23 mouse cellular contexts compared by ENCODE assay signal in the genomic region with DNA sequence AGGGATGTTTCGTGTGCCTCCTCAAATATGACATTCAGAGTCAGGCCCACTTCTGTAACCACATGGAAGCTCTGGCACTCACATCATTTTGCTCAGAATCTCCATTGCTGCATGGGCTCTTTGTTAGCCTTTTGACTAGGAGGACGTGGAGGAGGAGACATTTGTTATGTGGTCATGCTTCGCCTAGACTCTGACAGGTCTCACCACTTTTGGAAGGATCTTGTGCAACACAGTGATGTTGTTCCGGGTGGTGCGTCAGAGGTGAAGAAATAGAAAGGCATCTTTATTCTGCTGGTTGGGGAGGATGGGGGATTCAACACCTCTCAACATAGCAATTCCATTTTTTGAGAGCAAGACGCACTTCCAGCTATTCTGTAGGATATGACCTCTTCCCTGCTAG. TPM values are rescaled to one million over a fixed set of nuclear protein-coding genes. Genes with fewer than 3 reads are reported as not detected.
DNase-seq lines count a peak whose midpoint lies in the region; ATAC-seq lines count a peak whose summit lies in the region.
"Had no signal": no experiment of that assay in that cellular context is flagged by ENCODE, and none has a peak within 500 bp of the region (broad histone marks: within the 10 kb centered on the region; RNA-seq: fewer than 3 reads in every experiment).

No protein-coding gene starts in this region.

- peak; percentile 77 for ATAC-seq in granulocyte monocyte progenitor cell, adult 5-6 weeks (replicated peaks; ENCODE audit: poor library complexity, severe bottlenecking)
- ATAC-seq in megakaryocyte progenitor cell, adult 5-6 weeks (replicated peaks; ENCODE audit: poor library complexity): peak; percentile 76
- ATAC-seq: forebrain, embryonic 13.5 days; hindbrain, embryonic 16.5 days; midbrain, embryonic 13.5 days had no signal

- DNase-seq in 3134 (ENCODE audit: extremely low read depth, insufficient read length, low spot score) (peak; percentile 18), 416B (ENCODE audit: low read depth) (peak; percentile 90)
- DNase-seq in gastrocnemius, adult 8-10 months (ENCODE audit: low spot score in 2 of 2): no peak
- no peak for DNase-seq in gastrocnemius, postnatal 25 days
- no peak for DNase-seq in kidney, postnatal 36 days
- DNase-seq: adrenal gland, postnatal 25 days; cerebellum, adult 2 months; cerebellum, postnatal 14 days; gastrocnemius, postnatal 36 days; heart, postnatal 14 days; kidney, adult 18-20 months; kidney, postnatal 25 days; left cerebral cortex, postnatal 4 days; liver, embryonic 13.5 days; lung, embryonic 14.5 days; spleen, adult 18-20 months; thymus, adult 18-20 months; thymus, postnatal 25 days had no signal

RNA-seq across cellular contexts. Expression of gene Slain2, which starts 6.7 kb away (rescaled TPM):
- 44.5 and 60.4 TPM in 2 replicates for total RNA-seq in granulocyte monocyte progenitor cell, adult 5-6 weeks (2014; fragmentation: Nextera tagmentation)
- 58.3 and 70.7 TPM in 2 replicates for total RNA-seq in granulocyte monocyte progenitor cell, adult 5-6 weeks (2017)
- 43.2 and 48.5 TPM in 2 replicates for total RNA-seq in megakaryocyte progenitor cell, adult 5-6 weeks (2015)
- 48.0 and 58.0 TPM in 2 replicates for total RNA-seq in megakaryocyte progenitor cell, adult 5-6 weeks (2017)
- total RNA-seq in gastrocnemius, adult 8-10 months (2022): 100 to 1,000 TPM; 104 to 133 (median 117) TPM
- total RNA-seq in gastrocnemius, postnatal 25 days (2021): 100 to 1,000 TPM in 1 of 2 experiments, 10 to 100 TPM in 1; 96.4 to 101 TPM

RNA-seq across cellular contexts. Expression of gene Tec, which starts 39.1 kb away (rescaled TPM):
- total RNA-seq in granulocyte monocyte progenitor cell, adult 5-6 weeks (2014; fragmentation: Nextera tagmentation): 36.0 and 42.9 TPM in 2 replicates
- total RNA-seq in granulocyte monocyte progenitor cell, adult 5-6 weeks (2017): 33.9 and 39.8 TPM in 2 replicates
- total RNA-seq in megakaryocyte progenitor cell, adult 5-6 weeks (2015): 23.4 and 23.5 TPM in 2 replicates
- total RNA-seq in megakaryocyte progenitor cell, adult 5-6 weeks (2017): 33.4 and 42.2 TPM in 2 replicates
- total RNA-seq in gastrocnemius, adult 8-10 months (2022): 1 to 10 TPM; 1.1 to 2.6 (median 1.6) TPM
- 1 to 10 TPM; 1.8 to 1.9 TPM for total RNA-seq in gastrocnemius, postnatal 25 days (2021)

Comparison
In these comparisons a context has a peak if more than half of its experiments do, and no peak if none do; other contexts are left out.
1. DNase-seq: peak in 3134 (single experiment) and 416B (single experiment); none in gastrocnemius, adult 8-10 months (0 of 2), gastrocnemius, postnatal 25 days (single experiment) and kidney, postnatal 36 days (0 of 2).
2. RNA of gene Tec, which starts 39.1 kb away (total RNA-seq): 33.9 to 42.9 TPM in granulocyte monocyte progenitor cell, adult 5-6 weeks and 23.4 to 42.2 TPM in megakaryocyte progenitor cell, adult 5-6 weeks; 1.8 to 1.9 TPM in gastrocnemius, postnatal 25 days and 1.1 to 2.6 TPM in gastrocnemius, adult 8-10 months; every median in the first group is over 4 times any median in the second.